Mouse (Mus musculus) c-Kit-negative CD71-positive TER-119-positive erythroid progenitor cells, embryonic 14.5 days (primary cell): ENCODE data around the gene Syce1.

Experiments
- DNase-seq: peaks from one replicate; pipeline ENCODE4 v3.0.0-alpha.2; 2013; ENCODE audit warnings: low read depth, low spot score

The Syce1 gene

DNA sequence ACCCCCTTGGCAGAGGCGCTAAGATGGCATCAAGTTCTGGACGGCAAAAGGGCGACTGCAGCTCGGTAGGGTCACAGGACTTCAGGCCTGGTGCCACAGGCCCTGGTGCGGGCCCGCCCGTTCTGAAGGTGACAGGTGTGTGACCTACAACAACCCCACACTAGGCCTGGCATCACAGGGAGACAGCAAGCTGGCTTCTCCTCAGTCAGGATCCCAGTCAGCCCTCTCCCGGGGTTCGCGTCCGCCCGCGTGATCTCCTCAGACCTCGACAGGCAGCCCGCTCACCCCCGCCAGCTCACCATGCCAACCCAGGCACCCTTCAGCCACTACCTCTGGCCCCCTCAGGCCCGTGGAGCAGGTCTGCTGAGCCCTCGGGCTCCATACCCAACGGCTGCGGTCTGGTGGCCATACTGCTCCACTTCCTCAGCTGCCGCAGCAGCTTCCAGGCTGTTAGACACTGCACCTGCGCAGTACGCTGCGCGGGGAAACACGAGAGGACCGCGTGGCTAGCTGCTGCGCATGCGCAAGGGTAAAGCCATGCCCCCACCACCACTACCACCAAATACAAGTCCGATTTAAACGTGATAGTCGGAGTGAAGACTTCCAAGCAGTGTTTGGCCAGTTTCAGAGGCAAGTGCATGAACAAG, at the start of gene Syce1:
TSS of gene Syce1 (minus strand) at position 447 of the 647 bp plus-strand sequence.
- no peak for DNase-seq

DNA sequence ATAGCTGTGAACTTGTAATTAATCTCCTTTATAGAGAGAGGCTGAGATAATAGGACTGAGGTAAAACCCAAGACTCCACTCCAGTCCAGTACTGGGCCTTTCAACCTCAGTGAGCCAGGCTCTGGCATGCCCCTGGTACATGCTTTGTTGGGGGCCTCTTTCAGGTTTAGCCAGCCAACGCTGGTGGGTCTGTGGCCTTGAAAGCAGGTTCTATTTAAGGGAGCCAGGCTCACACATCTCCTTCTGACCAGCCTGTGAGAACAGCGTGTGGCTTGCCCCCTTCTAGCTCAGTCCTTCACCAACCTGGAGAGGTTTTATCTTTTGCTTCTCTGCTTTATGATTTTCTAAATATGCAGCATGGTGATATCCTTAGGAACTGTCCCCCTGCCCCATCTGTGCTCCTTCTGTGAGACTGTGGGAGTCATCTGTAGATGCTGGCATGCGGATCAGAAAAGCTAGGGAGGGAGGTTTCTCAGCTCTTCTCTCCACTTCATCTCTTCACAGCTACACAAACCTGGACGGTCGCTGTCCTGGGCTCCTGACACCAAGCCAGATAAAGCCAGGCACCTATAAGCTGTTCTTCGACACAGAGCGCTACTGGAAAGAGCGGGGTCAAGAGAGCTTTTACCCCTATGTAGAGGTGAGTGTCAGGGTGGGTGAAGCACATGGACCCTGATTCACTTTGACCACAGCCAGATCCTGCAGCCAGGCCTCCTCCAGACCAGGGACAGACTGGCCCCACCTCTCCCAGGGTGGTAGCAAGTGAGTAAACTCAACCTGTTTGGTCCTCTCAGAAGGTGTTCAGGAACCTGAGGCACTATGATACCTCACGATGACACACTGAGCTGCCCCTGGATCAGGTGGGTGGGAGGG, 48.8 kb upstream of the Syce1 start:
- DNase-seq, result no peak

DNA sequence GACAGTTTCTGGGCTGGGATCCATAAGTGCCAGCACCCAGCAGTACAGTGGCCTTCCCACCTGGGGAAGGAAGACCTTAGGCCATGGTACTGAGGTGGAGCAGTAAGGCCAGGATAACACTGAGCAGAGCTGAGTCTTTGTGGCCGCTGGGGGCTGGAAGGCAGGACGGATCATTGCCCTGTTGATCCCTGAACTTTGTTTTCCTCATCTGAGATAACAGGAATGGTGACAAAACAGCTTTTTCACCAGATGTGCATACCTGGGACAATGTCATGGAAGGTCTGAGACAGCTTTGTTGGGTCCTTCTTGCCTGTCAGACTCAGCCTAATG, 48.1 kb upstream of the Syce1 start:
- no peak for DNase-seq

DNA sequence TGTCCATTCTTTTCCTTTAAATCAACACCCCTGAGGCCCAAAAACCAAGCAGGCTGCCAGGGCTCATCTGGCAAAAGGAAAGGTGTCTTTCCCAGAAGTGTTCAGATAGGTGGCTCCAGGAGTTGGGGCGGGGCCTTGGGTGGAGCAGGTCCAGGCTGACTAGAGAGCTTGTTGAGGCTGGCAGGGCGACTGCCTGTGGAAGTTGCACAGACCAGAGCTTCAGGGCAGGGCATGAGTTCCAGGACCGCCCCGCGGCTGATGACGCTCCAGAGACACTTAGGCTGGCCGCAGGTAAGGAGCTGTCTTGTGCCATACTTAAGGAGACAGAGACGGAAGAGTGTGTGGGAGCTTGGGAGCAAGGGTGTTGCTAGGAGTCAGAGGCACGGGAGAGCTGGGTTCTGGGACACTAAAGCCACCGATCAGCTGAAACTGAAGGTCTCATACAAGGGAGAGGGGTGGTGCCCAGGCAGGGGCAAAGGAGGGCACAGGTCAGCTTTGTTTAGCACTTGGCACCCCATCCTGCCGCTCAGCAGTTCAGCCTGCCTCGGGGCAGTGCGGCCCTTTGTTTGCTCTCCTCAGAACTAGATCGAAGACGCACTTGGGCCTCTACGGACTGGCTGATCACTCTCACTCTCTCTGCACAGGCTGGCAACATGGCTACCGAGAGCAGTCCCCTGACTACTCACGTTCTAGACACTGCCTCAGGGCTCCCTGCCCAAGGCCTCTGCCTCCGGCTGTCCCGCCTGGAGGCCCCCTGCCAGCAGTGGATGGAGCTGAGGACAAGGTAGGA, 47.5 kb upstream of the Syce1 start, which contains the start of gene Urah:
TSS of gene Urah (plus strand) at position 51 of the 790 bp plus-strand sequence.
- no peak for DNase-seq

DNA sequence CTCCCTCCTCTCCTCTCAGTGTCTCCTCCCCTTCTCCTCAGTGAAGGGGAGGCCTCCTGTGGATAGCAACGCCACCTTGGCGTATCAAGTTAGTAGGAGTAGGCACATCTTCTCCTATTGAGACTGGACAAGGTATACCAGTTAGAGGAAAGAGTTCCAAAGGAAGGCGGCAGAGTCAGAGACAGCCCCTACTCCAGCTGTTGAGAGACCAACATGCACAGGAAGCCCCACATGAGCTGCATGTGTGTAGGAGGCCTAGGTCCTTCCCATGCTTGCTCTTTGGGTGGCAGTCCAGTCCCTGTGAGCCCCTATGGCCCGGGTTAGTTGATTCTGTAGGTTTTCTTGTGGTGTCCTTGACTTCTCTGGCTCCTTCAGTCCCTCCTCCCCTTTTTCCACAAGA, 45.7 kb upstream of the Syce1 start:
- DNase-seq, result no peak

DNA sequence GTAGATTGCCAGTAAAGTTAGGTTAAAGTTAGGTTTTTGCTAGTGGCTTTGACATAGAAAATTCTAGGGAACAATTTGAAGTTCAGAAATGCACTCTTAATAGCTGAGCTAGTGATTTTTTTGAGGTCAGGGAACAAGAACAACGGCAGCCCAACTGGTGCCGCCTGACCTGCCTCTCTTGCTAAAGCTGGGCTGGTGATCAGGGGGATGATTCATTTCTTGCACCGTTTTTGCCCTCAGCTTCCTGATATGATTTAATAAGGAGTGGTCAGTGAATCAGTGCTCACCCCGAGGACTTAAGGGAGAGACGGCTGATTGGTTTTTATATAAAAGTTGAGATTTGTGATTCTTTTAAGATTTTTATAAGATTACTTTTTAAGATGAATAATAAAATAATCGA, 43.8 kb upstream of the Syce1 start:
- DNase-seq, result no peak

DNA sequence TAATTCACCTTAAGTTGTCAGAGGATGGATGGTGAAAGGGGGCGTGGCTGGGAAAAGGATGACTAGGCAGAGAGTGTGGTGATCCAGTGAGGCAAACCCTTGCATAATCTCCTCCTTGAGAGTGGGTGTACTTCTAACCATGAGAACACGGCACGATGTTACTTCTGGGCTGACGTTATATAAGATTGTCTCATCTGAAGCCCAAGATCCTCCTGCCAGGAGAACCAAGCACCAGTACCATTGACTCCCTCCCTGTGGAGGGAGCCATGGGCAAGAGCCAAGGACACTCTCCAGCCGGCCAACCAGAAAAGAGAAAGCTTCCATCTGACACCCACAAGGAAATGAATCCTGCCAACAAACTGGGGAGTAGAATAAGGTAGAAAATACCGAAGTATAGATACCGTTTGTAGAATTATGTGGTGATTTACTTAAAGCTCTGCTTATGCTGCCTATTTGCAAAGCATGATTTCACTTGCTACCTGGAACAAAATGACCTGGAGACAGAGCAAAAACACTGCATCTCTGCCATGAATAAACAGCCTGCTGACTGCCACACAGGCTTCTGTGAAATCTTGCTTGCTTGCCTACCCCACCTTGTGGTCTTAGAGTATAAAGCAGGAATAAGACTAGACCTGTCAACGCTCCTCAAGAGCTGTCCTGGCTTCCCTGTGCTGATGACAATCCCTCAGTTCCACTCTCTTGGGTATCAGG, 40.7 kb upstream of the Syce1 start:
- DNase-seq, result no peak

DNA sequence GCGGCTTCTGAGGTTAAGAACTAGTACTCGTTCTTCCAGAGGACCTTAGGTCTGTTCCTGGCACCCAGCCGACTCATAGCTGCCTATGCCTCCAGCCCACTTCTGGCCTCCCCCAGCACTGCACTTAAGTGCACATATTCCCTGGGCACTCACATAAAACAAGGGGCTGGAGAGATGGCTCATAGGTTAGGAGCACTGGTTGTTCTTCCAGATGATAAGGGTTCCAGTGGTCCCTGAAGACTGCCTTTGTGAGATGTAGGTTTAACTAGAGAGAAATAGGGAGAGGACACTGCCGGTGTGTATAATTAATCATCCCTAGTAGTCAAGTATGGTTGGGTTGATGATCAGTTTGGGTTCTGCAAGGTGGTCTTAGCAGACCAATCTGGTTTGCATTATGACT, 35.1 kb upstream of the Syce1 start:
- no peak for DNase-seq

DNA sequence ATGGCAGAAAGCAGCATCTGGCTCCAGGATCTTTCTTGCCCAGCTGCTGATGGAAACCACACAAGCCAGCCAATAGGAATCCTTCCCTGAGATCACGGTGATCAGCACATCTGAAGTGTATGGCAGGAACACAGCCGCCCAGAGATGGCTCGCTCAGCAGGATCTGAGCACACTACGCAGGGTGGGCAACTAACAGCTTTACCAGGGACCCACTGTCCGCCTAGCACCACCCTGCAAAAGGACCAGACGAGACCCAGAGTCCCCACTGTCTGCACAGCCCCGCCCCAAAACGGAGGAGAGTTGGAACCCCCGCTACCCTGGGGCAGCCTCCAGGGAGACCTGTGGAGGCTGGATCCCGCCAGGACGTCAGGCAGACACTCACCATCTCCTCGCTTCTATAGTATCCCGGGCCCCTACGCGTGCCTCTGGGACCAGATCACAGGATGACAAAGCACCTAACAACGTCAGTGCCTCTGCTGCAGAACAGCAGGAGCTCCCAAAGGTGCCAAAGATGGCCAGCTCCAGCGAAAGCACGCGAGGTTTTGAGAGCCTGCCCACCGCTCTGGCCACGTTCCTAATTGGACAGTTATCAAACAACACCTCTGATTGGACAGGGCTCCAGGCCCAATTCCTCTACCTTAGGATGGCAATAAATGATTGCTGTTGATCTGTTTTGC, 34.1 kb upstream of the Syce1 start, which contains the start of gene Zfp941:
TSS of gene Zfp941 (minus strand) at position 526 of the 677 bp plus-strand sequence.
- no peak for DNase-seq

DNA sequence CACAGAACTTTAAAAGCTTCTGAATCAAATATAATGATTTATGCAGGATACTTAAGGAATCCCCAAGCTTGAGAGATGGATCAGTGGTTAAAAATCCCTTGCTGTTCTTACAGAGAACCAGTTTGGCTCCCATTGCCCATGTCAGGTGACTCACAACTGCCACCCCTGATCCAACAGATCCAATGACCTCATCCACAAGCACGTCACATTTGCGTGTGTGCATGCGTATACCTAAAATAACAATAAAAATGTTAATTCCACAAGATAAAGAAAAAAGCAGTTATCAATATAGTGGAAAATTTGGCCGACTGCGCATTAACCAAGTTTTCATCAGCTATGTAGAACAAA, 33.6 kb upstream of the Syce1 start:
- no peak for DNase-seq

DNA sequence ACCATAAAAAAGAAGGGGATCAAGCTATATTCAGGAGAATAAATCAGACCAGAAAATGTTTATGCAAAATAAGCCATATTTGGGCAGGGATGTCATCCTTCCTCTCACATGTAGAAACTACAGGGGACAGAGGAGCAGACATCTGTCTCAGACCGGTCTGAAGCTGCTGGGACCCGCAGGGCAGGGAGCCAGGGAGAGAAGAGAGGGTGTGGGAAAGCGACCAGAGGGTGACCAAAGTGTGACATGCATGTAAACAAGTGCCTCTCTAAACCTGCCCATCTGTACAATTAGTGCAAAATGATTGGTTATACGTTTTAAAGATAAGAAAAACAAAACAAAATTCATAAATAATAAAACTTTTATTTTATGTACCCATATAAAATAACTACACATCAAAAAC, 32.5 kb upstream of the Syce1 start:
- DNase-seq, result no peak

DNA sequence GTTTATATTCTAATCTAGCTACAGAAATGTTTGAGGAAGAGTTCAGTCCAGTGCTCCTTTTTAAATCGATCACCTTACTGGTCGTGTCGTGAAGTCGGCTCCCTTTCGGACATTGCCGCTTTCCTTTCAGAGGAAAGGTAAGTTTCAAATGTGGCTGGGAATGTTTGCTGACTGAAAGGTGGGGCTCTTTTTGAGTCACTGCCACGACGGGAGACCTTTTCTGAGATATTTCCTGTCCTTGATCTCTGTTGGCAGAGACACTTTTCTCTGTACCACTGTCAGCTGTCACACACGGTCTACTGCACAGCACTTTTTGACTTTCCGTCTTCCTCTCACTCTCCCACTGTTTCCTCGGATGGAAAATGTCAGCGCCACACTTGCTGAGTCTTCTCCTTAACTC, 25.2 kb upstream of the Syce1 start:
- DNase-seq, result no peak

DNA sequence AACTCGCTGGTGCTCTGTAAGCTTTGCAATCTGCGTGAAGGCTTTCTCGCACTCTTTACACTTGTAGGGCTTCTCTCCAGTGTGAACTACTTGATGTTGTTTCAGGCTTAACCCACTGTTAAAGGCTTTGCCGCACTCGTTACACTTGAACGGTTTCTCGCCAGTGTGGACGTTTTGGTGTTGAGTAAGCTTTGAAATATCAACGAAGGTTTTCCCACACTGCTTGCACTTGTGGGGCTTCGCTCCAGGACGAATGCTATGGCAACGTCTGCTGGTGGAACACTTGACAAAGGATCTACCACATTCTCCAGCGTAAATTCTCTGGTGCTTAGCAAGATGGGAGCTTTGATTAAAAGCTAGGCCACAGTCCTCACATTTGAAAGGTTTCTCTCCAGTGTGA, 24.1 kb upstream of the Syce1 start:
- DNase-seq, result no peak

DNA sequence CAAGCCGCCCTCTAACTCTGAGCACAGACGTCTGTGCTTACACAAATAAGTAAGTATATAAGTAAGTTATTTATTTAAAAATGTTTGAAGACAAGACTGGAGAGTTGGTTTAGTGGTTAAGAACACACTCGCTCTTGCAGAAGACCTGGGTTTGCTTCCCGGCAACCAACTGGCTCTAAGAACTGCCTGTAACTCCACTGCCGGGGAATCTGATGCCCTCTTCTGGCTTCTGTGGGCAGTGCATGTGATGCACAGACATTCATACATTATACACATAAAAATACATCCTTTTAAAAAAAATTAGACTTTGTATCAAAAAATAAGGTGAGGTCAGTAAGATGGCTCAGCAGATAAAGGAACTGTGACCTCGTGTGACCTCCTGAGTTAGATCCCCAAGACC, 22.8 kb upstream of the Syce1 start:
- DNase-seq, result no peak

DNA sequence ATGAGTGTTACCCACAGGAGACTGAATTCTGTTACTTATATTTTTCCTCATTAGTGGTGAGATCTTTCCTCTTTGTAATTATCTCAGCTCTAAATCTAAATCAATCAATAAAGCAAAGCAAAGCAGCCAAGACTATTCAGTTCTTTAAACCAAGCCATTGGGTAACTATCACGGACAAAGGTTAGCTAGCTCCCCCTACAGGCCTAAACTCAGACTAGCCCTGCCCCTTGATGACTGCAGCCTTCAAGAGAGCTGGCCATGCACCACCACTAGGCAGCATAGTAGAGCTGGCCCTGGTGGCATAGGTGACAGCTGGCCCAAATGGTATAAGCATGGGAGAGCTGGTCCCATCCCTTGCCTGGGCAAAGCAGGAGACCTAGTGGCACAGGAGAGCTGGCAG, 18.1 kb upstream of the Syce1 start:
- DNase-seq, result no peak

DNA sequence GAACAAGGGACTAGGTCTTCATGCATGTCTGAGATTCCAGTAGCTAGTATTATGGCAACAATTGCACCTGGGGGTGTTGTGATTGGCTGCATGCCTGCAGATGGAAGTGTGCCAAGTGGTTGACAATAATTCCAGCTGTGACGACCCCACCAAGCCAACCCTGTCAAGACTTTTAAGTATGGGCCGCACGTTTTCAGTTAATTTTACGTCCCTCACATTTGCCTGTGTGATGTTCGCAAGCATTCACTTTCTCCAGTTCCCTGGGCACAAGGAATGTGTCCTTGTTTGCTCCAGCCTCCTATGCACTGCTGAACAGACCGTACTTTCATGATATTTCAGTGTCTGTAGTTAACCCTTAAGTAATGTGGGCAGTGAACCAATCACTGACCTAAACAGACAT, 15.0 kb upstream of the Syce1 start:
- no peak for DNase-seq

DNA sequence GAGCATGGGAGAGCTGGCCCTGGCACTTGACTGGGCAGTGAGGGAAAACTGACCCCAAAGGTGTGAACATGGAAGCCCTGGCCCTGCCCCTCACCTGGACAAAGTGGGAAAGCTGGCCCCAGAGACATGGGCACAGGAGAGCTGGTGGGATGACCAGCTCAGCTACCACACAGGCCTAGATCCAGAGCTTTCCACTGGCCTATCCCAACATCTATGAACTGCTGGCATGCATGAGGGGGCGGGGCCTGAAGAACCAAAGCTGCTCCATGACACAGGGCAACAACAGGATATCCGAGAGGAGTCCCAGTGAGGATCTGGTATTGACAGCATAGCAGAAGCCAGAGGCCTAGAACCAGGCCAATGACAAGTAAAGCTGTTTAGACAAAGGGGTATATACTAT, 10.6 kb upstream of the Syce1 start:
- DNase-seq, result no peak

DNA sequence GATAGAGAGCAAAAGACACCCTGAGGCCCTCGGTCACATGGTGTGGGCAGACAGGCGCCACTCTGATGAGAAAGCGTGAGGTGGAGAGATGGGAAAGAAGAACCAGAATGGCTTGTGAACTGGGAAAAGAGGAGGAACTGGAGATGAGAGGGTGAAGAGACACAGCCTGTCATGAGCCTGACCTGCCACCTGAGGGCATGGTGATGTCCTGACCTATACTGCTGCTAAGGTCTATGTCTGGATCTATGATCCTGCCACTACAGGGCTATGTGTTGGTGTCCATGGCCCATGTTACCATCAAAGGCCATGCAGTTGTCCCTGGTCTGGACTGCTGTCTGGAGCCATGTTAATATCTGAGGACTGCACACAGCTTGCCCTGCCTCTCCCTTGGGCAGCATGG, 10.0 kb upstream of the Syce1 start:
- no peak for DNase-seq

DNA sequence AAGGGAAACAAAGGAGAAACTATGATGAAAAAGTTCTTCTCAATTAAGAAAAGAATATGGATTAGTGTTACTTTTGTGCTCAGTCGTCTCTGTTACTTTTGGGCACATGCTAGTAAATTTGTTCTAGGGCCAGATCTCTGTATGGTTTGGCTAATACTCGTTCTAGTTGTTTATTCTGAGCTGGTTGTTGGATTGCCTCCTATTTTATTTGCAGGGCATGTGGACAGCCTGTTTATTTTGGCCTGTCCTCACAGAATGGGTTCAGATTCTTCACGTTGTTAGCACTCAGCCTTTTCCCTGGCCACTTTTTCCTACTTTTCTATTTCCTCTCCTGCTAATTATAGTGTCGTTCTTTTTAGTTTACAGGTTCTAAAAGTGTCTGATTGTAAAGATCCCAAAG, 5.9 kb upstream of the Syce1 start:
- DNase-seq, result no peak

DNA sequence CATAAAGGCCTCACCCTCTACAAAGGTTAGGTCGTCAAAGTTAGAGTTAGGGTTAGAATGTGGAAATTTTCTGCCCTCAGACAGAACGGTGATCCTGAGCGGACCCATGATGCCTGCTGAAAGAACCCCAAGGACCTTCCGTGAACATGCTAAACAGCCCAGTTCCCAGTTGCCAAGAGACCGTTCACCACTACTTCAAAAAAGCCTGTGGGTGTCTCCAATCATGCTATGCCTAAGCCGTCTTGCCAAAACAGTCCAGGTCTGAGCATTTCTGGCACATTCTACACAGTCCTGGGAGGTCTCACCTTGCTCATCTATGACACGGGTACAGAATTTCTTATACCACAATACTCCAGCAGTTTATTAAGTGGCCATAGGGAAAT, 392 bp upstream of the Syce1 start:
- DNase-seq, result no peak

DNA sequence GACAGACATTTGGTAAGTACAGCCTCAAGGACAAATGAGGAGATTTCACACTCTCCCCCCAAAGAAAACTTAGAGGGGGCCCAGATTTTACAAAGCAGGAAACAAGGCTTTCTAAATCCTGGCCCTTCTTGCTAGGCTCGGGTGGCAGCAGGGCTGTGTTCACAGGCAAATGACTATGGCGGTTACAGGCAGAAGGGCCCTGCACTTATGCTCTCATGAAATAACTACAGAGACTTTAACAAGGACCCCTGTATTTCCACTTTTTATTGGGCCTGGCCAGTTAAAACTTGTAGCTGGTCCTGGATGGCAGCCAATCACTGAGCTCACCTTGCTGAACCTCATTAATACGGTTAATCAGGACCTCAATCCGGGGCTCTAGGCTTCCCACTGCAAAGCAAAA, 7.1 kb downstream of the Syce1 start:
- no peak for DNase-seq
